Mouse (Mus musculus) embryonic facial prominence, embryonic 15.5 days (tissue): Measurements from ENCODE around the gene Pccb. TPM values are rescaled to one million over a fixed set of nuclear protein-coding genes. Genes with fewer than 3 reads are reported as not detected.

Source experiments
- polyA plus RNA-seq: library from polyadenylated mRNA; unstranded; fragments of >200 nt; fragmentation: Nextera tagmentation; extraction: Ambion mirVana; gene quantifications from 2 replicates; pipeline ENCODE4 v1.2.1, GENCODE M21; 2015

Pccb gene
- polyA plus RNA-seq, 1 experiment from 2014 or later: 24.9 TPM

Other genes with a start within 250 kb of the Pccb start
- gene Msl2, start 39.2 kb upstream of the Pccb start, polyA plus RNA-seq: 5.3 and 5.9 TPM in 2 replicates
- 16.1 and 18.5 TPM in 2 replicates for gene Ppp2r3a, start 216.9 kb upstream of the Pccb start, polyA plus RNA-seq